Mouse (Mus musculus) cerebellum, adult 2 months (tissue): ENCODE results near the gene Rasal1.

Experiments
- CTCF ChIP-seq: fragments of 200-500 bp; IDR thresholded peaks from 2 replicates; pipeline ENCODE4 v1.5.1; 2011; ENCODE audit warnings: low read depth, mild to moderate bottlenecking, control low read depth, low read length, moderate library complexity, borderline replicate concordance; ENCODE audit not compliant: insufficient read depth
- POLR2A ChIP-seq: fragments of 200-500 bp; IDR thresholded peaks from 2 replicates; pipeline ENCODE4 v1.6.1; 2011; ENCODE audit warnings: low read length, control low read depth, borderline replicate concordance; ENCODE audit not compliant: insufficient read depth

DNA sequence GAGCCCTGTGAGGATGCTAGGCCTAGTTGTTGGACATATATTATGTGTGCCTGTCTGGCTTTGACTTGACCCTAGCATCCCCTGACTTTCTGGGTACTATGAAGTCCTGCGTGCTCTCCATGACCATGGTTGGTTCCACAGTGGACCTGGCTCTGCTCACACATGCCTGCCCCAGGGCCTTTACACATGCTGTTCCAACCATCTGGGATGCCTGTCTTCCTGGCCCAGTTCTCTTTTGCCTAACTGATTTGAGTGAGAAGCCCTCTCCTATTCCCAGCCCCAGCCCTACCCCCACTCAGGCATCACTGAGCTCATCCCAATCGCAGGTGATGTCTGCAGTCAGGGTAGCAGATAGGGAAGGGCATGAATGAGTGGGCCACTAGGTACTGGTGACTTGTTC lies 5.3 kb downstream of the Rasal1 start:
- no peak for TF ChIP-seq POLR2A
- no peak for TF ChIP-seq CTCF
